Mouse (Mus musculus): Measurements from ENCODE around the gene Drg1. TPM values are rescaled to one million over a fixed set of nuclear protein-coding genes. Genes with fewer than 3 reads are reported as not detected.

The Drg1 gene
- polyA plus RNA-seq, 1 experiment from 2014 or later: 249 TPM

- Histone ChIP-seq H3K27ac (ENCODE audit: low read length) (no peak overlapping the region), H3K4me3 (ENCODE audit: low read length) (no peak overlapping the region), H3K4me2 (replicated peaks; ENCODE audit: low read depth, low read length) (no peak overlapping the region), H3K9me3 (ENCODE audit: low read length) (peaks cover 16% of the 10 kb centered on the region), H3K36me3 (ENCODE audit: insufficient read depth, low read length) (no peaks in the 10 kb centered on the region), H3K27me3 (ENCODE audit: insufficient read depth, low read length) (no peaks in the 10 kb centered on the region), H3K4me1 (ENCODE audit: insufficient read depth, low read length) (peaks cover 4% of the 10 kb centered on the region; the same call in 1 of the 2 replicates), H3K9ac (replicated peaks; ENCODE audit: low read length) (no peak overlapping the region)
- ATAC-seq (ENCODE audit: low FRiP score, low TSS enrichment): no peak
- WGBS: 92% methylated on average over 6 of the region's 6 CpGs
Observed at GRCm38 (mm10) chr11:3283645-3284044, 17.4 kb upstream of the Drg1 start.

GRCm38 (mm10) chr11:3282887-3283286, 16.7 kb upstream of the Drg1 start:
- Histone ChIP-seq H3K9me3 (ENCODE audit: low read length) (peaks cover 16% of the 10 kb centered on the region), H3K4me1 (ENCODE audit: insufficient read depth, low read length) (peaks cover 4% of the 10 kb centered on the region; the same call in 1 of the 2 replicates), H3K9ac (replicated peaks; ENCODE audit: low read length) (no peak overlapping the region), H3K27me3 (ENCODE audit: insufficient read depth, low read length) (no peaks in the 10 kb centered on the region), H3K4me2 (replicated peaks; ENCODE audit: low read depth, low read length) (no peak overlapping the region), H3K4me3 (ENCODE audit: low read length) (no peak overlapping the region), H3K27ac (ENCODE audit: low read length) (no peak overlapping the region), H3K36me3 (ENCODE audit: insufficient read depth, low read length) (no peaks in the 10 kb centered on the region)
- WGBS: 53% methylated on average over 6 of the region's 6 CpGs
- no peak for ATAC-seq (ENCODE audit: low FRiP score, low TSS enrichment)

- H3K27me3 ChIP-seq (ENCODE audit: insufficient read depth, low read length): no peaks in the 10 kb centered on the region
- no peaks in the 10 kb centered on the region for H3K4me1 ChIP-seq (ENCODE audit: insufficient read depth, low read length)
- WGBS: 84% methylated on average over 2 of the region's 2 CpGs
- no peak for ATAC-seq (ENCODE audit: low FRiP score, low TSS enrichment)
- H3K36me3 ChIP-seq (ENCODE audit: insufficient read depth, low read length): no peaks in the 10 kb centered on the region
- H3K4me2 ChIP-seq (replicated peaks; ENCODE audit: low read depth, low read length): no peak overlapping the region
- no peak overlapping the region for H3K4me3 ChIP-seq (ENCODE audit: low read length)
- peaks cover 16% of the 10 kb centered on the region for H3K9me3 ChIP-seq (ENCODE audit: low read length)
- no peak overlapping the region for H3K27ac ChIP-seq (ENCODE audit: low read length)
- H3K9ac ChIP-seq (replicated peaks; ENCODE audit: low read length): no peak overlapping the region
Observed at GRCm38 (mm10) chr11:3279729-3280128, 13.5 kb upstream of the Drg1 start.

DNA sequence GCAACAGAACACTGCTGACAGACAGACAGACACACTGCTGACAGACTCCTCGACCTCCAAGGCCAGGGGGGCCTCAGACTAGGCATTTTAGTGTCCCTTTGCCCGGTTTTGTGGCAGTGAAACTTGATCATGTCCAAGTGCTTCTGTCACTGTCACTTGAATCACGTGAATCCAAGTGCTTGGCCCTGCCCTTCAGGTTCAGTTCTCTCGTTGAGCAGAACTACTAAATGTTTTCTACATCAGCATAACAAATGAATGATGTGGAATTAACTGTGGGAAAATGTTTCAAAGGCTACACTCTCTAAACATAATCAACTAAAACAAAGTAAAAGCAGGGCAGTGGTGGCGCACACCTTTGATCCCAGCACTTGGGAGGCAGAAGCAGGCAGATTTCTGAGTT, 12.1 kb upstream of the Drg1 start:
- no peaks in the 10 kb centered on the region for H3K27me3 ChIP-seq (ENCODE audit: insufficient read depth, low read length)
- H3K4me2 ChIP-seq (replicated peaks; ENCODE audit: low read depth, low read length): no peak overlapping the region
- no peak overlapping the region for H3K9ac ChIP-seq (replicated peaks; ENCODE audit: low read length)
- H3K4me3 ChIP-seq (ENCODE audit: low read length): no peak overlapping the region
- peaks cover 16% of the 10 kb centered on the region for H3K9me3 ChIP-seq (ENCODE audit: low read length)
- no peak overlapping the region for H3K27ac ChIP-seq (ENCODE audit: low read length)
- no peaks in the 10 kb centered on the region for H3K36me3 ChIP-seq (ENCODE audit: insufficient read depth, low read length)
- no peak for ATAC-seq (ENCODE audit: low FRiP score, low TSS enrichment)
- H3K4me1 ChIP-seq (ENCODE audit: insufficient read depth, low read length): no peaks in the 10 kb centered on the region
- 47% methylated on average over 5 of the region's 5 CpGs for WGBS

DNA sequence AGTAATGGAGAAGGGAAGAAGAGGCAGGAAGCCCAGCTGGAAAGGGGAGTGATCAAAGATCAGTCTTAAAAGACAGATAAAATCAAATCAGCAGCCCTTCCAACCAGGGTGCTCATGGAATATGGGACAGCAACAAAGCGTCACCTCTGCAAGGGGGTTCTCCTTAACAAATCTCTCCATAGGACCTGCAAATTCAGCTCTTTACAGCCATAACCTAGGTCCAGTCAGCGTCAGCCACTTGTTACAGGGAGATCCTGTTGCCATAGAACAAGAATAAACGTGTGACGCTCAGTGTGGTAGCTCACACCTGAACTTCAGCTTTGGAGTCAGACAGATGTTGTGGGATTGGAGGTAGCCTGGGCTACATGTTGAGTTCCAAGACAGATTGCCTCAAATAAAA, 3.0 kb upstream of the Drg1 start:
- Histone ChIP-seq H3K9me3 (ENCODE audit: low read length) (no peaks in the 10 kb centered on the region), H3K36me3 (ENCODE audit: insufficient read depth, low read length) (0 out of 2 replicates have a peak, but pooled peaks cover under 1% of the 10 kb centered on the region), H3K4me2 (replicated peaks; ENCODE audit: low read depth, low read length) (no peak overlapping the region), H3K4me1 (ENCODE audit: insufficient read depth, low read length) (peaks cover 19% of the 10 kb centered on the region), H3K9ac (replicated peaks; ENCODE audit: low read length) (no peak overlapping the region; the same call in 1 of the 2 replicates), H3K27me3 (ENCODE audit: insufficient read depth, low read length) (no peaks in the 10 kb centered on the region), H3K27ac (ENCODE audit: low read length) (no peak overlapping the region), H3K4me3 (ENCODE audit: low read length) (no peak overlapping the region)
- 16% methylated on average over 4 of the region's 4 CpGs for WGBS
- ATAC-seq (ENCODE audit: low FRiP score, low TSS enrichment): no peak

DNA sequence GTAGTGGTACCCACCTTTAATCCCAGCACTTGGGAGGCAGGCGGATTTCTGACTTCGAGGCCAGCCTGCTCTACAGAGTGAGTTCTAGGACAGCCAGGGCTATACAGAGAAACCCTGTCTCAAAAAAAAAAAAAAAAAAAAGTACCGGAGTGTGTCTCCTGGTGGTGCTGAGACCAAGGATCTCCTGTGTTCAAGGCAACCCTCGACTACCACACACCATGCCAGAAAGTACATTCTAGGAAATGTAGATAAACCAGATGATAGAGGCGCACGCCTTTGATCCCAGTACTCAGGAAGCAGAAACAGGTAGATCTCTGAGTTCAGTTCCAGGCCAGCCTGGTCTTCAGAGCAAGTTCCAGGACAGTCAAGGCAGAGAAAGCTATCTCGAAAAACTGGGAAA, 918 bp upstream of the Drg1 start:
- peak overlapping the region; percentile 61 for H3K4me2 ChIP-seq (replicated peaks; ENCODE audit: low read depth, low read length)
- 54% methylated on average over 7 of the region's 7 CpGs for WGBS
- H3K4me3 ChIP-seq (ENCODE audit: low read length): peak overlapping the region; percentile 89
- H3K4me1 ChIP-seq (ENCODE audit: insufficient read depth, low read length): peaks cover 19% of the 10 kb centered on the region
- H3K36me3 ChIP-seq (ENCODE audit: insufficient read depth, low read length): peaks cover 16% of the 10 kb centered on the region
- ATAC-seq (ENCODE audit: low FRiP score, low TSS enrichment): no peak
- H3K27me3 ChIP-seq (ENCODE audit: insufficient read depth, low read length): no peaks in the 10 kb centered on the region
- H3K9me3 ChIP-seq (ENCODE audit: low read length): no peaks in the 10 kb centered on the region
- peak overlapping the region; percentile 95 for H3K27ac ChIP-seq (ENCODE audit: low read length)
- peak overlapping the region; percentile 99 for H3K9ac ChIP-seq (replicated peaks; ENCODE audit: low read length)

- Histone ChIP-seq H3K4me3 (ENCODE audit: low read length) (peak overlapping the region; percentile 89), H3K27ac (ENCODE audit: low read length) (peak overlapping the region; percentile 95), H3K9me3 (ENCODE audit: low read length) (no peaks in the 10 kb centered on the region), H3K4me1 (ENCODE audit: insufficient read depth, low read length) (peaks cover 19% of the 10 kb centered on the region), H3K4me2 (replicated peaks; ENCODE audit: low read depth, low read length) (peak overlapping the region; percentile 64), H3K9ac (replicated peaks; ENCODE audit: low read length) (peak overlapping the region; percentile 99), H3K27me3 (ENCODE audit: insufficient read depth, low read length) (no peaks in the 10 kb centered on the region), H3K36me3 (ENCODE audit: insufficient read depth, low read length) (peaks cover 29% of the 10 kb centered on the region)
- 2% methylated on average over 26 of the region's 26 CpGs for WGBS
- no peak; the same call in 1 of the 2 replicates for ATAC-seq (ENCODE audit: low FRiP score, low TSS enrichment)
Observed at GRCm38 (mm10) chr11:3265291-3266078, 730 bp downstream of the Drg1 start.

DNA sequence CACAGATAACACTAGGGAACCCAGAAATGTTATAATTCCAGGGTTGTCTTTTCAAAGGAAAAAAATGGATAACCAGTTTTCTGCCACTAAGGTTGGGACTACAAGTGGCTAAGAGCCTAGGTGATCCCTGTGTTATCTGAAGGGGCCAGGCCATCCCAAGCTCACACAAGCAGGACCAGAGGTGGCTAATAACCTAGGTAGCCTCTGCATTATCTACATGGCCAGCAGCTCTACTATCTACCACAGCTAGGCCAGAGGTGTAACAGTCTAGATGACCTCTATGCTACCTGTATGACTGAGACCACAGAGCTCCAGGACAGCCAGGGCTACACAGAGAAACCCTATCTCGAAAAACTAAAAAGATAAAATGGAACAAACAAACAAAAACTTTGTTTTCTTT, 6.7 kb downstream of the Drg1 start:
- WGBS: 88% methylated on average over 1 of the region's 1 CpGs
- no peak overlapping the region for H3K4me2 ChIP-seq (replicated peaks; ENCODE audit: low read depth, low read length)
- no peak overlapping the region for H3K9ac ChIP-seq (replicated peaks; ENCODE audit: low read length)
- no peaks in the 10 kb centered on the region for H3K27me3 ChIP-seq (ENCODE audit: insufficient read depth, low read length)
- H3K4me3 ChIP-seq (ENCODE audit: low read length): no peak overlapping the region
- H3K9me3 ChIP-seq (ENCODE audit: low read length): no peaks in the 10 kb centered on the region
- no peak for ATAC-seq (ENCODE audit: low FRiP score, low TSS enrichment)
- H3K4me1 ChIP-seq (ENCODE audit: insufficient read depth, low read length): peaks cover 3% of the 10 kb centered on the region
- H3K27ac ChIP-seq (ENCODE audit: low read length): no peak overlapping the region
- peaks cover 58% of the 10 kb centered on the region for H3K36me3 ChIP-seq (ENCODE audit: insufficient read depth, low read length)

DNA sequence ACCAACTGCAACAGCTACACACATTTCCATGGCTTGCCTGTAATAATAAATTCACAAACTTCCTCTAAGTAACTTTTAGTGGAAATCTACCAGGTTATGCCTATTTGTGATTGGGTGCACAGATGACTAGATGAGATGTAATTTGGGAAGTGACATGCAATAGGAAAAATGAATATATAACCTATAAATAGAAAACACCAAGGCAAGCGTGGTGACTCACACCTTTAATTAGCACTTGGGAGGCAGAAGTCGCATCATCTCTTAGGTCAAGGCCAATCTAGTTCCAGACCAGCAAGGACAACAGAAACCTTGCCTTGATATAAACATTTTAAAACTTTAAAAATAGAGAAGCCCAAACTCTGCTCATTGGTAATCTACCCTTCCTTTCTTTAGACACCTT, 18.8 kb downstream of the Drg1 start:
- Histone ChIP-seq H3K4me3 (ENCODE audit: low read length) (no peak overlapping the region), H3K4me2 (replicated peaks; ENCODE audit: low read depth, low read length) (no peak overlapping the region), H3K9me3 (ENCODE audit: low read length) (no peaks in the 10 kb centered on the region), H3K4me1 (ENCODE audit: insufficient read depth, low read length) (no peaks in the 10 kb centered on the region), H3K27me3 (ENCODE audit: insufficient read depth, low read length) (no peaks in the 10 kb centered on the region), H3K27ac (ENCODE audit: low read length) (no peak overlapping the region), H3K36me3 (ENCODE audit: insufficient read depth, low read length) (peaks cover 85% of the 10 kb centered on the region), H3K9ac (replicated peaks; ENCODE audit: low read length) (no peak overlapping the region)
- no peak for ATAC-seq (ENCODE audit: low FRiP score, low TSS enrichment)
- 92% methylated on average over 2 of the region's 2 CpGs for WGBS

- ATAC-seq (ENCODE audit: low FRiP score, low TSS enrichment): no peak
- H3K4me3 ChIP-seq (ENCODE audit: low read length): no peak overlapping the region
- no peak overlapping the region for H3K27ac ChIP-seq (ENCODE audit: low read length)
- peaks cover 6% of the 10 kb centered on the region; the same call in 1 of the 2 replicates for H3K9me3 ChIP-seq (ENCODE audit: low read length)
- H3K9ac ChIP-seq (replicated peaks; ENCODE audit: low read length): no peak overlapping the region
- 83% methylated on average over 4 of the region's 4 CpGs for WGBS
- no peak overlapping the region for H3K4me2 ChIP-seq (replicated peaks; ENCODE audit: low read depth, low read length)
- H3K27me3 ChIP-seq (ENCODE audit: insufficient read depth, low read length): no peaks in the 10 kb centered on the region
- no peaks in the 10 kb centered on the region for H3K4me1 ChIP-seq (ENCODE audit: insufficient read depth, low read length)
- H3K36me3 ChIP-seq (ENCODE audit: insufficient read depth, low read length): peaks cover 79% of the 10 kb centered on the region
Observed at GRCm38 (mm10) chr11:3243771-3244170, 22.4 kb downstream of the Drg1 start.
